Mouse (Mus musculus) C2C12 (cell line): ENCODE results near the gene Ctdspl. TPM values are rescaled to one million over a fixed set of nuclear protein-coding genes. Genes with fewer than 3 reads are reported as not detected.

Experiments used
- H3K27me3 ChIP-seq: one replicate; pipeline ENCODE4 v1.6.1; 2011; ENCODE audit not compliant: control insufficient read depth, insufficient read depth, insufficient read length
- H3K36me3 ChIP-seq: one replicate; pipeline ENCODE4 v1.6.1; 2011; ENCODE audit not compliant: control insufficient read depth, insufficient read depth
- H3K4me3 ChIP-seq: one replicate; pipeline ENCODE4 v1.5.1; 2011; ENCODE audit warnings: mild to moderate bottlenecking, control low read depth; ENCODE audit not compliant: poor library complexity, insufficient read depth, severe bottlenecking
- H3K79me2 ChIP-seq: one replicate; pipeline ENCODE4 v1.6.1; 2011; ENCODE audit not compliant: control insufficient read depth, insufficient read depth
- H3K79me3 ChIP-seq: one replicate; pipeline ENCODE4 v1.6.1; 2011; ENCODE audit warnings: low read depth, control low read depth
- H3ac ChIP-seq: one replicate; pipeline ENCODE3; 2011; ENCODE audit warnings: low read depth; ENCODE audit not compliant: control insufficient read depth, insufficient read length
- CEBPB ChIP-seq: IDR thresholded peaks from one replicate; pipeline ENCODE4 v1.6.1; 2011; ENCODE audit warnings: low read depth, mild to moderate bottlenecking, control low read depth, moderate library complexity
- CTCF ChIP-seq: IDR thresholded peaks from one replicate; pipeline ENCODE4 v1.5.1; 2011; ENCODE audit not compliant: control insufficient read depth, insufficient read depth, insufficient read length
- FOSL1 ChIP-seq: IDR thresholded peaks from one replicate; pipeline ENCODE4 v1.8.0; 2011; ENCODE audit warnings: mild to moderate bottlenecking, low read length; ENCODE audit not compliant: poor library complexity, insufficient read depth, severe bottlenecking
- MAX ChIP-seq: IDR thresholded peaks from one replicate; pipeline ENCODE4 v1.6.1; 2011; ENCODE audit warnings: mild to moderate bottlenecking, control low read depth
- MYOD1 ChIP-seq: IDR thresholded peaks from one replicate; pipeline ENCODE4 v1.6.1; 2011; ENCODE audit warnings: low read depth; ENCODE audit not compliant: control insufficient read depth, insufficient read length
- MYOG ChIP-seq: IDR thresholded peaks from one replicate; pipeline ENCODE4 v1.6.1; 2011; ENCODE audit not compliant: control insufficient read depth, insufficient read length; ENCODE audit errors: extremely low read depth
- USF1 ChIP-seq: IDR thresholded peaks from one replicate; pipeline ENCODE4 v1.6.1; 2011; ENCODE audit warnings: low read depth, mild to moderate bottlenecking, control low read depth, moderate library complexity
- polyA plus RNA-seq: library from polyadenylated mRNA; unstranded; fragments of >200 nt; fragmentation: generic; extraction: Trizol; gene quantifications from one replicate; pipeline ENCODE4 v1.2.1, GENCODE M21; 2012; ENCODE audit warnings: missing spikeins

The Ctdspl gene
- polyA plus RNA-seq, 1 experiment: 5.6 TPM

GRCm38 (mm10) chr9:119033111-119033921 lies 107.1 kb downstream of the Ctdspl start:
- TF ChIP-seq USF1 (no peak), MYOD1 (peak; percentile 8)
- Histone ChIP-seq H3K36me3 (peaks cover 3% of the 10 kb centered on the region), H3K4me3 (no peak overlapping the region), H3ac (no peak overlapping the region), H3K27me3 (no peaks in the 10 kb centered on the region), H3K79me3 (no peaks in the 10 kb centered on the region), H3K79me2 (no peaks in the 10 kb centered on the region)

- TF ChIP-seq MYOD1 (no peak), FOSL1 (no peak), USF1 (no peak)
- Histone ChIP-seq H3K79me3 (no peaks in the 10 kb centered on the region), H3K27me3 (no peaks in the 10 kb centered on the region), H3K79me2 (no peaks in the 10 kb centered on the region), H3K4me3 (no peak overlapping the region), H3K36me3 (peaks cover 3% of the 10 kb centered on the region), H3ac (no peak overlapping the region)
Observed at GRCm38 (mm10) chr9:119034069-119034468, 107.8 kb downstream of the Ctdspl start.

- H3K79me3 ChIP-seq: no peaks in the 10 kb centered on the region
- no peak for TF ChIP-seq CEBPB
- TF ChIP-seq MYOD1: no peak
- TF ChIP-seq CTCF: no peak
- no peak for TF ChIP-seq USF1
- TF ChIP-seq FOSL1: no peak
- no peak for TF ChIP-seq MYOG
- TF ChIP-seq MAX: no peak
- H3K79me2 ChIP-seq: no peaks in the 10 kb centered on the region
- H3K36me3 ChIP-seq: peaks cover 3% of the 10 kb centered on the region
- H3K4me3 ChIP-seq: no peak overlapping the region
- no peaks in the 10 kb centered on the region for H3K27me3 ChIP-seq
- H3ac ChIP-seq: no peak overlapping the region
Observed at GRCm38 (mm10) chr9:119034676-119035665, 108.7 kb downstream of the Ctdspl start.

- TF ChIP-seq USF1 (no peak), MYOG (no peak), CTCF (no peak), MAX (no peak), MYOD1 (no peak), CEBPB (no peak), FOSL1 (no peak)
- H3K79me3 ChIP-seq: no peaks in the 10 kb centered on the region
- H3K79me2 ChIP-seq: no peaks in the 10 kb centered on the region
- no peak overlapping the region for H3K4me3 ChIP-seq
- peaks cover 3% of the 10 kb centered on the region for H3K36me3 ChIP-seq
- H3ac ChIP-seq: no peak overlapping the region
- H3K27me3 ChIP-seq: no peaks in the 10 kb centered on the region
Observed at GRCm38 (mm10) chr9:119035836-119036235, 109.6 kb downstream of the Ctdspl start.

- Histone ChIP-seq H3K4me3 (no peak overlapping the region), H3K27me3 (no peaks in the 10 kb centered on the region), H3K79me3 (no peaks in the 10 kb centered on the region), H3K36me3 (peaks cover 3% of the 10 kb centered on the region), H3K79me2 (no peaks in the 10 kb centered on the region), H3ac (no peak overlapping the region)
- TF ChIP-seq MYOG (no peak), USF1 (no peak), MYOD1 (no peak), MAX (no peak), CTCF (no peak), CEBPB (no peak), FOSL1 (no peak)
Observed at GRCm38 (mm10) chr9:119037076-119037730, 111.0 kb downstream of the Ctdspl start.
